Mouse (Mus musculus) ES-Bruce4 (cell line): ENCODE measurements at regions not wholly inside any gene's neighbourhood (a gene's known extent, or its start where the extent isn't known, plus 50 kb on each side); places are given as distances from the start of the nearest gene placed in this dataset.

Experiments used
- CTCF ChIP-seq: IDR thresholded peaks from one replicate; pipeline ENCODE4 v1.8.1; 2011; ENCODE audit warnings: low read depth, low read length
- EP300 ChIP-seq: IDR thresholded peaks from 2 replicates; pipeline ENCODE4 v1.6.1; 2011; ENCODE audit warnings: low read depth, low read length; ENCODE audit not compliant: insufficient read depth

- no peak for TF ChIP-seq CTCF
- no peak for TF ChIP-seq EP300
Observed at GRCm38 (mm10) chr8:109249691-109250090, 244.1 kb upstream of the Pmfbp1 start.
